Mouse (Mus musculus) midbrain, postnatal 0 days (tissue): ENCODE results near the gene Spam1. TPM values are rescaled to one million over a fixed set of nuclear protein-coding genes. Genes with fewer than 3 reads are reported as not detected.

Source experiments
- ATAC-seq: fragments of 200-750 bp; cut with Nextera tagmentation; 2 replicates; pipeline ENCODE4 v1.8.0; 2017; ENCODE audit warnings: moderate number of reproducible peaks, mild to moderate bottlenecking, moderate TSS enrichment, moderate library complexity; ENCODE audit not compliant: low FRiP score
- DNase-seq: peaks from one replicate; pipeline ENCODE4 v3.0.0-alpha.2; 2015; ENCODE audit warnings: low spot score
- H3K27ac ChIP-seq: fragments of 300-500 bp; sonication (generic); 2 replicates; pipeline ENCODE4 v1.5.1; 2014; ENCODE audit warnings: low read depth, mild to moderate bottlenecking, low read length, mixed read lengths
- H3K27me3 ChIP-seq: fragments of 300-500 bp; sonication (generic); 2 replicates; pipeline ENCODE4 v1.6.1; 2014; ENCODE audit warnings: low read length, control low read depth, mixed read lengths; ENCODE audit not compliant: insufficient read depth
- H3K36me3 ChIP-seq: fragments of 300-500 bp; sonication (generic); 2 replicates; pipeline ENCODE4 v1.6.1; 2014; ENCODE audit warnings: low read length, control low read depth, mixed read lengths; ENCODE audit not compliant: insufficient read depth
- H3K4me1 ChIP-seq: fragments of 300-500 bp; sonication (generic); 2 replicates; pipeline ENCODE4 v1.6.1; 2014; ENCODE audit warnings: mild to moderate bottlenecking, control low read depth, antibody characterized with exemption, low read length, mixed read lengths; ENCODE audit not compliant: insufficient read depth
- H3K4me2 ChIP-seq: fragments of 300-500 bp; sonication (generic); 2 replicates; pipeline ENCODE4 v1.6.1; 2014; ENCODE audit warnings: low read depth, mild to moderate bottlenecking, low read length, mixed read lengths; ENCODE audit not compliant: poor library complexity, severe bottlenecking
- H3K4me3 ChIP-seq: fragments of 300-500 bp; sonication (generic); 2 replicates; pipeline ENCODE4 v1.5.1; 2014; ENCODE audit warnings: low read depth, mild to moderate bottlenecking, low read length, moderate library complexity
- H3K9ac ChIP-seq: fragments of 300-500 bp; sonication (generic); replicated peaks from 2 replicates; pipeline ENCODE4 v1.6.1; 2014; ENCODE audit warnings: mild to moderate bottlenecking, low read length, moderate library complexity, mixed read lengths; ENCODE audit not compliant: poor library complexity, severe bottlenecking
- H3K9me3 ChIP-seq: fragments of 300-500 bp; sonication (generic); 2 replicates; pipeline ENCODE4 v1.6.1; 2016; ENCODE audit warnings: low read length, control low read depth
- CTCF ChIP-seq: IDR thresholded peaks from 2 replicates; pipeline ENCODE4 v1.5.1; 2016; ENCODE audit warnings: antibody characterized with exemption, mild to moderate bottlenecking
- WGBS: fragments of 180-500 bp; shearing (Covaris S2); extraction: QIAGEN DNeasy Blood & Tissue Kit; methylation state at CpG from one replicate; pipeline ENCODE4 v1.1.7; 2014; 5-methylcytosine and 5-hydroxymethylcytosine counted together
- polyA plus RNA-seq: library from polyadenylated mRNA; unstranded; fragments of >200 nt; fragmentation: Nextera tagmentation; extraction: Ambion mirVana; gene quantifications from 2 replicates; pipeline ENCODE4 v1.2.1, GENCODE M21; 2015
- total RNA-seq: library from RNA; depleted of rRNA; stranded (reverse); fragments of >200 nt; gene quantifications from 2 replicates; pipeline ENCODE4 v1.2.3, GENCODE M21; 2014; rRNA removed

The Spam1 gene
- total RNA-seq, result not detected in 2 replicates
- not detected in 2 replicates for polyA plus RNA-seq

- Histone ChIP-seq H3K27me3 (no peaks in the 10 kb centered on the region), H3K4me1 (no peaks in the 10 kb centered on the region), H3K9ac (no peak within 1 kb of the TSS), H3K36me3 (no peaks in the 10 kb centered on the region), H3K4me2 (no peak within 1 kb of the TSS), H3K4me3 (no peak within 1 kb of the TSS), H3K27ac (no peak within 1 kb of the TSS), H3K9me3 (no peaks in the 10 kb centered on the region)
- ATAC-seq, result no peak
- no peak for TF ChIP-seq CTCF
- no peak for DNase-seq
Observed at GRCm38 (mm10) chr6:24790888-24791287, at the start of gene Spam1. Spam1 (plus strand) TSS chr6:24791188.

GRCm38 (mm10) chr6:24748029-24748428 lies 43.0 kb upstream of the Spam1 start, which contains the start of gene Hyal4:
Hyal4 (plus strand) TSS chr6:24748329.
- WGBS, result 82% methylated on average over 4 of the region's 4 CpGs
- DNase-seq (no peak), ATAC-seq (no peak)

GRCm38 (mm10) chr6:24759281-24759680 lies 31.7 kb upstream of the Spam1 start:
- Histone ChIP-seq H3K4me3 (no peak overlapping the region), H3K9me3 (no peaks in the 10 kb centered on the region), H3K36me3 (no peaks in the 10 kb centered on the region), H3K9ac (no peak overlapping the region), H3K4me2 (no peak overlapping the region), H3K4me1 (no peaks in the 10 kb centered on the region), H3K27ac (no peak overlapping the region), H3K27me3 (no peaks in the 10 kb centered on the region)
- no peak for DNase-seq
- ATAC-seq, result no peak
- no peak for TF ChIP-seq CTCF
- WGBS, result 93% methylated on average over 3 of the region's 3 CpGs

More at GRCm38 (mm10) chr6:24748029-24748428, 43.0 kb upstream of the Spam1 start, which contains the start of gene Hyal4:
- Histone ChIP-seq H3K27me3 (no peaks in the 10 kb centered on the region), H3K27ac (no peak within 1 kb of the TSS), H3K9me3 (no peaks in the 10 kb centered on the region), H3K4me2 (no peak within 1 kb of the TSS), H3K4me3 (no peak within 1 kb of the TSS), H3K36me3 (no peaks in the 10 kb centered on the region), H3K9ac (no peak within 1 kb of the TSS), H3K4me1 (no peaks in the 10 kb centered on the region)
- TF ChIP-seq CTCF, result no peak

GRCm38 (mm10) chr6:24766261-24766660 lies 24.7 kb upstream of the Spam1 start:
- H3K27ac ChIP-seq, result no peak overlapping the region

GRCm38 (mm10) chr6:24779182-24779581 lies 11.8 kb upstream of the Spam1 start:
- ATAC-seq, result no peak
- Histone ChIP-seq H3K9ac (no peak overlapping the region), H3K4me3 (no peak overlapping the region), H3K27me3 (no peaks in the 10 kb centered on the region), H3K4me2 (no peak overlapping the region), H3K4me1 (no peaks in the 10 kb centered on the region), H3K9me3 (no peaks in the 10 kb centered on the region), H3K27ac (no peak overlapping the region), H3K36me3 (no peaks in the 10 kb centered on the region)
- DNase-seq, result no peak
- TF ChIP-seq CTCF, result no peak
- WGBS, result 66% methylated on average over 2 of the region's 2 CpGs

More at GRCm38 (mm10) chr6:24766261-24766660, 24.7 kb upstream of the Spam1 start:
- Histone ChIP-seq H3K4me1 (no peaks in the 10 kb centered on the region), H3K4me3 (no peak overlapping the region), H3K4me2 (no peak overlapping the region), H3K9me3 (no peaks in the 10 kb centered on the region), H3K9ac (no peak overlapping the region), H3K36me3 (no peaks in the 10 kb centered on the region), H3K27me3 (no peaks in the 10 kb centered on the region)
- 90% methylated on average over 2 of the region's 2 CpGs for WGBS
- no peak for DNase-seq
- TF ChIP-seq CTCF, result no peak
- no peak for ATAC-seq

GRCm38 (mm10) chr6:24822070-24822469 lies 31.1 kb downstream of the Spam1 start:
- no peaks in the 10 kb centered on the region for H3K27me3 ChIP-seq
- H3K9me3 ChIP-seq, result no peaks in the 10 kb centered on the region
- H3K4me1 ChIP-seq, result no peaks in the 10 kb centered on the region
- ATAC-seq (no peak), DNase-seq (no peak)
- no peak overlapping the region for H3K4me2 ChIP-seq
- H3K9ac ChIP-seq, result no peak overlapping the region
- H3K36me3 ChIP-seq, result no peaks in the 10 kb centered on the region
- no peak overlapping the region for H3K4me3 ChIP-seq
- TF ChIP-seq CTCF, result no peak
- 52% methylated on average over 2 of the region's 2 CpGs for WGBS
- no peak overlapping the region for H3K27ac ChIP-seq

Other genes with a start within 250 kb of the Spam1 start
- not detected in 2 replicates for gene Lmod2, start 193.4 kb upstream of the Spam1 start, total RNA-seq
- gene Lmod2, start 193.4 kb upstream of the Spam1 start, polyA plus RNA-seq, result not detected in 2 replicates
- 21.4 and 26.2 TPM in 2 replicates for gene Wasl, start 126.2 kb upstream of the Spam1 start, total RNA-seq
- gene Wasl, start 126.2 kb upstream of the Spam1 start, polyA plus RNA-seq, result 46.8 and 55.2 TPM in 2 replicates
- gene Hyal6, start 57.9 kb upstream of the Spam1 start, total RNA-seq, result not detected in 2 replicates
- not detected in 2 replicates for gene Hyal6, start 57.9 kb upstream of the Spam1 start, polyA plus RNA-seq
- not detected in 2 replicates for gene Hyal4, start 42.9 kb upstream of the Spam1 start, total RNA-seq
- gene Hyal4, start 42.9 kb upstream of the Spam1 start, polyA plus RNA-seq, result not detected in 2 replicates
- gene Hyal5, start 66.8 kb downstream of the Spam1 start, total RNA-seq, result not detected in 2 replicates
- gene Hyal5, start 66.8 kb downstream of the Spam1 start, polyA plus RNA-seq, result not detected in 2 replicates
- gene Tmem229a, start 165.1 kb downstream of the Spam1 start, total RNA-seq, result 20.8 and 21.1 TPM in 2 replicates
- gene Tmem229a, start 165.1 kb downstream of the Spam1 start, polyA plus RNA-seq, result 5.1 and 5.7 TPM in 2 replicates